Mouse (Mus musculus): ENCODE measurements around the gene A3galt2. TPM values are rescaled to one million over a fixed set of nuclear protein-coding genes. Genes with fewer than 3 reads are reported as not detected.
A peak's percentile ranks its signal among the peaks of the same experiment; 100 is the strongest.

The A3galt2 gene
- total RNA-seq, 4 experiments from 2014 or later: not detected

- no peak for DNase-seq (ENCODE audit: low spot score in 2 of 2)
Measured at GRCm38 (mm10) chr4:128793710-128794109, 38.5 kb downstream of the A3galt2 start.

DNA sequence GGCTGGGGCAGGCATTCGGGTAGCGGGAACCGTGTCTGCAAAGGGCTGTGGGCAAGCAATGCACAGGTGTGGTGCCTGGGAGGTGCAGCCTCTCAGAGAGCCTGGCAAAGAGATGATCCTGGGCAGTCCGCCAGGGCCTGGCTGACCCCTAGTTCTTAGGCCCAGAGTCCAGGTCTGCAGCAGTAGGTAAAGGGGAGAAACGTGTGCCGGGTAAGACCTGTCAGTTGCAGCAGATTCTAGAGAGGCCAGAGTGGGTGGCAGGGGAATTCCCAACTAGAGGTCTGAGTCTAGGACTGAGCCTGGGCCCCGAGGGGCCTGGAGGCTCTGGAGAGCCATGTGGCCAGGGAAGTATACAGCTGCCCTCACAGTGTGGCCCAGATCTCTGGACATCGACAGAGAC is 39.0 kb downstream of the A3galt2 start:
- no peak for DNase-seq (ENCODE audit: low spot score in 2 of 2)

DNA sequence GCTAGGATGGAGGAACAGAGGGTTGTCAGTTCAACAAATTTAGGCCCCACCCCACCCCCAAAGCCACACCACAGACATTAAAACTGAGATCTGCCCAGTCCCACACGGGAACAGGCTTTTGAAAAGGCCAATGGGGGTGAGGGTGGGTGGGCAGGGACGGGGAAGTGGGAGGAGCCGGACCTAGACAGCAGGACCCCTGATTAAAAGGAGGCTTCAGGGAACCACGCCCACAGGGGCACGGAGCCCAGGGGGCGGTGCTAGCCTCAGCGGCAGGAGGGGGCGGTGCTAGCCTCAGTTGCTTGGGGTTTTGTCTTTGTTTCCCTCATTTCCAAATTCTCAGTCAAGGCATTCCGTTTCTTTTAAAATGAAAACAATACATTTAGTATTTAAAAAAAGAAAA is 40.4 kb downstream of the A3galt2 start:
- DNase-seq (ENCODE audit: low spot score in 2 of 2): no peak

GRCm38 (mm10) chr4:128796788-128797187 is 41.6 kb downstream of the A3galt2 start:
- no peak for DNase-seq (ENCODE audit: low spot score in 2 of 2)

DNA sequence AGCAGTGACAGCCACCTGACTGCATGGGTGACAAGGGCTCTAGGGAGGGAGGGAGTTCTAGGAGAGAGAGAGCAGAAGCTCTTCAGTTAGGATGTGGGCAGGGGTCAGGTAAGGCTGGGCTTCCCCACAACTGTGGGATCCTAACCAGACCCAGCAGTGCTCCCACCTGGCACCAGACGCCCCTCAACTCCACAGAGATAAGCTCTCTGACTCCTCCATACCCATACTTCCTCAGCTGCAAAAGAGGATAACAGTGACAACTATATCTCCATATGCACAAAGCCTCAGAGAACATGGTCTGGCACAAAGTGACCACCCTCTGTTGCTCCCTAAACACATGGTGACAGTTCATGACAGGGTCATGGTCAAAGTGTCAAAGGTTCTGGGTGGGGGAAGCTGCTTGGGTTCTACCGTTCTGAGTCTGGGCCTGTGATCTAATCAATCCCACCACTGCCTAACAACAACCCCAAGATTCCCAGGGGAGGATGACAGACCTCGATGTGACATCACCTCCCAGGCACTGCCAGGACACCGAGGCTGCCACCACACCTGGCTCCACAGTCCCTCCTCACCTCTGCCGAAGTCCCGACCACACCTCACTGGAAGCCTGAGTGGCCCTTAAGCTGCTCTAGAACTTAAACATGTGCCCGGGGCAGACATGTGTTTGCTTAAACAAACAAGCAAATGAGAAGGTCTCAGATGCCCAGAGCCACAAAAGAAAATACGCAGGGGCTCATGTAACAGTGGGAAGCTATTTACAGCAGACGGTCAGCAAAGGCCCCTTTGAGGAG is 46.7 kb downstream of the A3galt2 start:
- no peak for DNase-seq (ENCODE audit: low spot score in 2 of 2)

- no peak for DNase-seq (ENCODE audit: low spot score in 2 of 2)
Measured at GRCm38 (mm10) chr4:128803569-128803968, 48.4 kb downstream of the A3galt2 start.

GRCm38 (mm10) chr4:128804426-128805149 is 49.4 kb downstream of the A3galt2 start:
- DNase-seq (ENCODE audit: low spot score in 2 of 2): no peak

GRCm38 (mm10) chr4:128805150-128806042 is 50.2 kb downstream of the A3galt2 start:
- no peak for DNase-seq (ENCODE audit: low spot score in 2 of 2)

DNA sequence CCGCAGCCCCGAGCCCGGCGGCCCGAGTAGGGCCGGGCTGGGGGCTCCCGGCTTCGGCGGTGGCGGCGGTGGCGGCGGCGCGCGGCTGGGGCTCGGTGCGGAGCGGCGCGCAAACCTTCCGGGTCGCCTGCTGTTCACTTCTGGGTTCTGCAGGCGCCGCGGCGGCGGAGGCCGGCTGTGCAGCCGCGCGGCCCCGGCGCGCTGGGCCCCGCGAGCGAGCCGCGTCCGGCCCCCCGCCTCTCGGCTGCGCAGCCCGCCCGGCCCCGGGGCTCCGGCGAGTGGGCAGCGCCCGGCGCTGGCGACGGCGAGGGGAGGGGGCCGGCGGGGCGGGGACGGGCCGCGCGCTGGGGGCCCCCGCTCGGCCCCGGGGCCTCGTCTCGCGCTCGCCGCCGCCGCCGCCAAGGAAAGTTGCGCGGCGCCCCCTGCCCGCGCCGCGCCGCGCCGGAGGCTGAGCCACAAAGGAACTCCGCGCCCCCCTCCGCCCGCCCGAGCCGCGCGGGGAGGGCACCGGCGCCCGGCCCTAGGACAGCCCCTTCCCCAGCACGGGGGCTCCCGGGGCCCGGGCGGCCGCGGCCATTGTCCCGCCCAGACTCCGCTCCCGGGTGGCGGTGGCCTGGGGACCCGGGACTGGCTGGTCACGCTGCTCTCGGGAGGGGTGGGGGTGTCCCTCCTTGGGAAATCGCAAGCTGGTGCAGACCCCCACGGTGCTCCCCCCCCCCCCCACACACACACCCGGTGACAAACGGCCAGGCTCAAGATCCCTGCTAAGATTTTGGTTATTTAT is 51.1 kb downstream of the A3galt2 start, which contains the start of gene Zfp362:
Gene Zfp362 (minus strand): TSS at position 3 of the 784 bp plus-strand sequence.
- no peak for DNase-seq (ENCODE audit: low spot score in 2 of 2)

- peak; percentile 17 to 42 for DNase-seq (ENCODE audit: low spot score in 2 of 2)
Measured at GRCm38 (mm10) chr4:128806827-128807179, 51.6 kb downstream of the A3galt2 start.

- DNase-seq (ENCODE audit: low spot score in 2 of 2): peak; percentile 58 to 63
Measured at GRCm38 (mm10) chr4:128811382-128812056, 56.4 kb downstream of the A3galt2 start.

GRCm38 (mm10) chr4:128817011-128817410 is 61.8 kb downstream of the A3galt2 start:
- no peak for DNase-seq (ENCODE audit: low spot score in 2 of 2)

Other genes starting within 250 kb of the A3galt2 start
- gene Zscan20, start 145.3 kb upstream of the A3galt2 start, total RNA-seq (2022): 1 to 10 TPM; 2.3 to 4.7 (median 3.2) TPM
- gene Tlr12, start 136.7 kb upstream of the A3galt2 start, total RNA-seq (2022): not detected
- gene Phc2, start 100.7 kb upstream of the A3galt2 start, total RNA-seq (2022): 10 to 100 TPM; 12.3 to 18.1 (median 14.6) TPM
- gene Zfp362, start 50.7 kb downstream of the A3galt2 start, total RNA-seq (2022): 1 to 10 TPM; 7.9 to 9.0 (median 8.6) TPM
- gene Trim62, start 128.2 kb downstream of the A3galt2 start, total RNA-seq (2022): under 1 TPM; 0.36 to 0.67 (median 0.45) TPM
- gene Azin2, start 207.1 kb downstream of the A3galt2 start, total RNA-seq (2022): 1 to 10 TPM; 2.1 to 3.8 (median 2.7) TPM
- gene Ak2, start 236.6 kb downstream of the A3galt2 start, total RNA-seq (2022): 10 to 100 TPM; 24.9 to 28.2 (median 26.3) TPM